Mouse (Mus musculus) lung, postnatal 0 days (tissue): ENCODE data around the gene Nrf1. TPM values are rescaled to one million over a fixed set of nuclear protein-coding genes. Genes with fewer than 3 reads are reported as not detected.

ENCODE experiments used
- ATAC-seq: fragments of 200-750 bp; cut with Nextera tagmentation; 2 replicates; pipeline ENCODE4 v1.8.0; 2017; ENCODE audit warnings: moderate library complexity
- DNase-seq: peaks from one replicate; pipeline ENCODE4 v3.0.0-alpha.2; 2016; ENCODE audit warnings: low spot score
- H3K27ac ChIP-seq: fragments of 300-500 bp; sonication (generic); 2 replicates; pipeline ENCODE4 v1.5.1; 2014; ENCODE audit warnings: antibody characterized with exemption, mild to moderate bottlenecking, low read length, mixed read lengths
- H3K27me3 ChIP-seq: fragments of 300-500 bp; sonication (generic); replicated peaks from 2 replicates; pipeline ENCODE4 v1.6.1; 2014; ENCODE audit warnings: low read length, mixed read lengths; ENCODE audit not compliant: insufficient read depth
- H3K36me3 ChIP-seq: fragments of 300-500 bp; sonication (generic); 2 replicates; pipeline ENCODE4 v1.6.1; 2014; ENCODE audit warnings: low read length, mixed read lengths; ENCODE audit not compliant: insufficient read depth
- H3K4me1 ChIP-seq: fragments of 300-500 bp; sonication (generic); 2 replicates; pipeline ENCODE4 v1.6.1; 2014; ENCODE audit warnings: antibody characterized with exemption, low read depth, low read length, mixed read lengths; ENCODE audit not compliant: insufficient read depth
- H3K4me2 ChIP-seq: fragments of 300-500 bp; sonication (generic); replicated peaks from 2 replicates; pipeline ENCODE4 v1.6.1; 2014; ENCODE audit warnings: low read depth, mild to moderate bottlenecking, low read length, moderate library complexity, mixed read lengths
- H3K4me3 ChIP-seq: fragments of 300-500 bp; sonication (generic); 2 replicates; pipeline ENCODE4 v1.5.1; 2014; ENCODE audit warnings: low read depth, low read length
- H3K9ac ChIP-seq: fragments of 300-500 bp; sonication (generic); replicated peaks from 2 replicates; pipeline ENCODE4 v1.6.1; 2014; ENCODE audit warnings: low read depth, mild to moderate bottlenecking
- H3K9me3 ChIP-seq: fragments of 300-500 bp; sonication (generic); 2 replicates; pipeline ENCODE4 v1.6.1; 2016; ENCODE audit warnings: low read length, mixed read lengths
- CTCF ChIP-seq: IDR thresholded peaks from 2 replicates; pipeline ENCODE4 v1.5.1; 2016; ENCODE audit warnings: antibody characterized with exemption, mild to moderate bottlenecking
- EP300 ChIP-seq: IDR thresholded peaks from 2 replicates; pipeline ENCODE4 v1.6.1; 2016; ENCODE audit warnings: antibody characterized with exemption, mild to moderate bottlenecking, control low read depth
- WGBS: fragments of 180-500 bp; shearing (Covaris S2); extraction: QIAGEN DNeasy Blood & Tissue Kit; methylation state at CpG from one replicate; pipeline ENCODE4 v1.1.7; 2014; 5-methylcytosine and 5-hydroxymethylcytosine counted together
- polyA plus RNA-seq: library from polyadenylated mRNA; unstranded; fragments of >200 nt; fragmentation: Nextera tagmentation; extraction: Ambion mirVana; gene quantifications from 2 replicates; pipeline ENCODE4 v1.2.1, GENCODE M21; 2015

Gene Nrf1
- polyA plus RNA-seq, 1 experiment from 2014 or later: 22.7 TPM

- Histone ChIP-seq H3K36me3 (no peaks in the 10 kb centered on the region), H3K4me3 (no peak overlapping the region), H3K4me1 (no peaks in the 10 kb centered on the region), H3K9me3 (no peaks in the 10 kb centered on the region), H3K27me3 (peaks cover 17% of the 10 kb centered on the region; the same call in 1 of the 2 replicates), H3K27ac (no peak overlapping the region), H3K4me2 (no peak overlapping the region), H3K9ac (no peak overlapping the region)
- ATAC-seq (no peak), DNase-seq (no peak)
- no peak for TF ChIP-seq CTCF
- no peak for TF ChIP-seq EP300
- 47% methylated on average over 11 of the region's 11 CpGs for WGBS
Observed at GRCm38 (mm10) chr6:30167192-30167591, 119.4 kb downstream of the Nrf1 start.

GRCm38 (mm10) chr6:30168275-30168674, 120.5 kb downstream of the Nrf1 start:
- no peaks in the 10 kb centered on the region for H3K36me3 ChIP-seq
- DNase-seq (no peak), ATAC-seq (peak; percentile 35; the same call in 1 of the 2 replicates)
- WGBS: 90% methylated on average over 3 of the region's 3 CpGs
- TF ChIP-seq CTCF (no peak), EP300 (no peak)
- no peak overlapping the region for H3K4me2 ChIP-seq
- H3K27me3 ChIP-seq: peaks cover 28% of the 10 kb centered on the region
- no peak overlapping the region for H3K27ac ChIP-seq
- H3K9me3 ChIP-seq: no peaks in the 10 kb centered on the region
- no peak overlapping the region for H3K4me3 ChIP-seq
- H3K9ac ChIP-seq: no peak overlapping the region
- no peaks in the 10 kb centered on the region for H3K4me1 ChIP-seq

- H3K4me1 ChIP-seq: no peaks in the 10 kb centered on the region
- H3K27ac ChIP-seq: no peak overlapping the region
- no peak for ATAC-seq
- peaks cover 37% of the 10 kb centered on the region for H3K27me3 ChIP-seq
- H3K4me3 ChIP-seq: no peak overlapping the region
- H3K9me3 ChIP-seq: no peaks in the 10 kb centered on the region
- DNase-seq: no peak
- H3K9ac ChIP-seq: no peak overlapping the region
- no peaks in the 10 kb centered on the region for H3K36me3 ChIP-seq
- TF ChIP-seq CTCF: no peak
- no peak for TF ChIP-seq EP300
- H3K4me2 ChIP-seq: no peak overlapping the region
- 79% methylated on average over 12 of the region's 12 CpGs for WGBS
Observed at GRCm38 (mm10) chr6:30169148-30169547, 121.4 kb downstream of the Nrf1 start.

GRCm38 (mm10) chr6:30171226-30171625, 123.4 kb downstream of the Nrf1 start:
- Histone ChIP-seq H3K36me3 (no peaks in the 10 kb centered on the region), H3K4me2 (no peak overlapping the region), H3K9me3 (no peaks in the 10 kb centered on the region), H3K27me3 (peaks cover 58% of the 10 kb centered on the region), H3K9ac (no peak overlapping the region), H3K27ac (no peak overlapping the region), H3K4me3 (no peak overlapping the region), H3K4me1 (peaks cover 11% of the 10 kb centered on the region; the same call in 1 of the 2 replicates)
- TF ChIP-seq CTCF: no peak
- TF ChIP-seq EP300: no peak
- WGBS: 33% methylated on average over 8 of the region's 8 CpGs
- ATAC-seq (no peak), DNase-seq (no peak)

- no peak overlapping the region for H3K9ac ChIP-seq
- no peak overlapping the region for H3K4me2 ChIP-seq
- DNase-seq (no peak), ATAC-seq (no peak)
- TF ChIP-seq CTCF: no peak
- no peak for TF ChIP-seq EP300
- H3K27me3 ChIP-seq: peaks cover 65% of the 10 kb centered on the region
- H3K4me1 ChIP-seq: peaks cover 14% of the 10 kb centered on the region; the same call in 1 of the 2 replicates
- H3K4me3 ChIP-seq: no peak overlapping the region
- 24% methylated on average over 10 of the region's 10 CpGs for WGBS
- H3K36me3 ChIP-seq: no peaks in the 10 kb centered on the region
- H3K27ac ChIP-seq: no peak overlapping the region
- no peaks in the 10 kb centered on the region for H3K9me3 ChIP-seq
Observed at GRCm38 (mm10) chr6:30171967-30172366, 124.2 kb downstream of the Nrf1 start.

GRCm38 (mm10) chr6:30172441-30172819, 124.6 kb downstream of the Nrf1 start:
- peak overlapping the region; percentile 59; the same call in 1 of the 2 replicates for H3K4me2 ChIP-seq
- peaks cover 14% of the 10 kb centered on the region; the same call in 1 of the 2 replicates for H3K4me1 ChIP-seq
- peaks cover 69% of the 10 kb centered on the region for H3K27me3 ChIP-seq
- no peak overlapping the region for H3K9ac ChIP-seq
- no peaks in the 10 kb centered on the region for H3K9me3 ChIP-seq
- WGBS: 13% methylated on average over 8 of the region's 8 CpGs
- no peak for DNase-seq
- TF ChIP-seq CTCF: no peak
- no peak for TF ChIP-seq EP300
- no peaks in the 10 kb centered on the region for H3K36me3 ChIP-seq
- H3K27ac ChIP-seq: no peak overlapping the region
- ATAC-seq: no peak
- no peak overlapping the region for H3K4me3 ChIP-seq
